Mouse (Mus musculus) MN1 (cell line): Measurements from ENCODE around the gene Jmjd4.

Source experiments
- DNase-seq: peaks from one replicate; pipeline ENCODE4 v3.0.0-alpha.2; 2016; ENCODE audit warnings: low spot score

Gene Jmjd4

GRCm38 (mm10) chr11:59471413-59472325 is 21.8 kb downstream of the Jmjd4 start:
- DNase-seq = peak; percentile 60

- DNase-seq = peak; percentile 95
Observed at GRCm38 (mm10) chr11:59472326-59472677, 22.5 kb downstream of the Jmjd4 start, which contains the start of gene Zfp867. TSS of gene Zfp867 (minus strand) at chr11:59472474.

DNA sequence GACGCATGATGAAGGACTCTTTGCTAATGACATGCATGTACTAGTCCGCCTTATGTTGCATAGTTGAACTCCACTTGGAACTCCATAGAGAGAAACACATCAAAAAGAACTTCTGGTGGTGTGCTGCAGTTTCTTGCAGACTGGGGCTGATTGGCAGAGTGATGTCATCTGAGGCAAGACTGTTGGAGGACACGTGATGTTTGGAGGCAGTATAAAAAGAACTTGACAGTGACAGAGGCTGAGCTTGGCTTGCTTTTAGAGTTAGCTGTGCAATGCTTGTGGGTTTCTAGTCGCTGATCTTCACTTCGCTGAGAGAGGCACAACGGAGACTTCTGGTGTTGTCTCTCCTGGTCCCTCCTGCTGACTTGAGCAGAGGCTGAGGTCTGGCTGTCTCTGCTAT is 27.4 kb downstream of the Jmjd4 start:
- no peak for DNase-seq

- DNase-seq = peak; percentile 85
Observed at GRCm38 (mm10) chr11:59483212-59483611, 33.4 kb downstream of the Jmjd4 start.

DNA sequence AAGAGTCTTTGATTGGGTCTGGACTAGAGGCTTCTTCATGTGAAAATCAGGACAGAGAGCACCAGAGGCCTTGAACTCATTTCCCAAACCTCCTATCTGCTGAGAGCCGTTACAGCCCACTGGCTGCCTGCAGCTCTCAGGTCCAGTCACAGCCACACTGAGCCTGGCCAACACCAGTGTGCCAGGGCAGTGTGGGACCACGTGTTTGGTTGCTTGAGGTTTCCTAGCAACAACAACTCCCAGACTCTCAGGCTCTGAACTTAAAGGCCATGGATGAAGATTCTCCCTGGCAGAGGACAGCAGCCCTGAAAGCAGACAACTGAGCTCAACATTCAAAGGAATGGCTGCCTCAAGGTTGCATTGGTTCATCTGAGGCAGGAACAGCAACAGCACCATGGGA is 35.8 kb downstream of the Jmjd4 start:
- DNase-seq = peak; percentile 44

- DNase-seq = no peak
Observed at GRCm38 (mm10) chr11:59486222-59486621, 36.4 kb downstream of the Jmjd4 start.

DNA sequence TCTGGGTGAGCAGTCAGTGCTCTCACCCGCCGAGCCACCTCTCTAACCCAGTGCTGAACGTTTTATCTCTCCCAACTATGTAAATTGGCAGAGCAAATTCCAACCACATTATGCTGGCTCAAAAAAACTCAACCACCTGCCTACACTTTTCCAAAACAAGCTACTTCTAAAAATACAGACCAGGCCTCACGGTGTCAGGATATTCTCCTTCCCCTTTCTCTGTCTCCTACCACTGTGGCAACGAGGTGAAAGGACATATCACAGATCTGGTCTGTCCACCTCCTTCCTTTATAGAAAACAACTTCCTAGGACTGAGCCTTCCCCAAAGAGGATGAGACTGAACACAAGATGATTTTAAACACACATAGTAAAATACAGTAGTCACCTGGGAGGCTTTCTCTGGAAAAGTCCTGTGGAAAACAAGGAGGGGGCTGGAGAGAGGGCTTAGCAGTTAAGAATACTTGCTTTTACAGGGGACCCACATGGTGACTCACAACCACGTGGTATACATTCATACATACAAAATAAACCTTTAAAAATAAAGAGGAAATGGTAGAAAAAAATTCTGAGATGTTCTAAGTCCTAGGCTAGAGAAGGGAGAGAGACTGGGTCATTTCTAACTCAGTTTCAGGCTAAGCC is 46.9 kb downstream of the Jmjd4 start:
- DNase-seq = no peak

DNA sequence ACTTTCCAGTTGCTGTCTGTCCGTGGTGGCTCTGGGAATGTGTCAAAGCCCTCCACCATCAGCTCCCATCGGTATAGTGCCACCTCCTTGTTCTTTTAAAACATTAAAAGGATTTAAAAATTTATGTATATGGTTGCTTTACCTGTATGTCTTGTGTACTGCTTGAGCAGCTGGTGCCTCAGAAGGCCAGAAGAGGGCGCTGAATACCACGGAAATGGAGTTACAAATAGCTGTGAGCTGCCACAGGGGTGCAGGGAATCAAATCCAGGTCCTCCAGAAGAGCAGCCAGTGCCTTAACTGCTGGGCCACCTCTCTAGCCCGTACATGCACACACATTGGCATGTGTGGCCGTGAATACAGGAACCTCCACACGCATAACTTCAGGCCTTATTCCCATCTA is 47.9 kb downstream of the Jmjd4 start:
- no peak for DNase-seq

DNA sequence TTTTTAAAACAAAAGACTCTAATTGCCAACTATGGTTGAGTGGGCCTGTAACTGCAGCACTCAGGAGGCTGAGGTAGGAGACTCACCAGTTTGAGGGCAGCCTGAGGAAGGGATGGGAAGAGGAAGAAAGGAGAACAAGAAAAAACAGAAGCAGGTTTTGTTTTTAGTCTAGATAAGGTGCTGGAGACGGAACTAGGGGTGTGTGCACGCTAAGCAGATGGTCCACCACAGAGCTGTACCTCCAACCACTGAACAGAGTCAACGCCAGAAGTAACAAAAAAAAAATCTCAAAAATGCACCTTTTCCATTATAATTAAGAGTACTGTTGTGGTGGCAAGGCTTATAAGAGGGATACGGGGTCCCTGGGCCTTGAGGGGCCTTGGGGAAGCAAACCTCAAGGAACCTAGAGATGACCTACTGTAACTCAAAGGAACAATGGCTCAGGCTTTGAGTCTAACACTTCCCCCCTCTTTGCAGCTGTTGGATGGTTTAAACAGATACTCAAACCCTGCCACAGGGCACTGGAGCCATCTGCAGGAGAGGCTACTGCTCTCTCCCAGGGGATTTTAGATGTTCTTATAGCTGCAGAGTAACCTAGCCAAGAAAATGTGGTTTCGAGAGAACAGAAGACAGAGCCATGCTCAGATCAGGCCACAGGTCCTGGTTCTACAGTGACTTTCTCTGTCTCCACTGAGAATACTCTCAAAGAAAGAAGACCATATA is 52.3 kb downstream of the Jmjd4 start:
- peak; percentile 62 for DNase-seq

DNA sequence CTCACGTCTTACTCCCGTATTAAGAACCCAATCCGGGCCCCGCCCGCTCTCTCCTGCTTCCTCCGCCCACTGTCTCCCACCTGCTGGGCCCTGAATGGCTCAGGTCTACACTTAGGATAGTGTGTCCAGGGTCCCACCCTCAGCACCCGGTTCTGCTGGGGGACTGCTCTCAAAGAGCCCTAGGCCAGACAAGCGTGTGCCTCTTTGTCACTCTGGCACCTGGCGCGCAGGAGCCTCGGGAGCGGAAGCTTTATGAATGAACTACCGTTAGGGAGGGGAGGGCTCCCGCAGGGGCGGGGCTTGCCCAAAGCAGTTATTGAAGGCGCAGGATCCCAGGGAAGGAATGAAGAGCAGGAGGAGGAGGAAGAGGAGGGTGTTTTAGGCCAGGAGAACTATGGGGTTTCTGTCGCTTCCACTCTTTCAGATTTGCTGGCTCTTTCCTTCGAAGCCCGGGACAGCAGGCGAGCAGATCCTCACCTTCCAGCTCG is 55.5 kb downstream of the Jmjd4 start:
- DNase-seq = peak; percentile 83

DNA sequence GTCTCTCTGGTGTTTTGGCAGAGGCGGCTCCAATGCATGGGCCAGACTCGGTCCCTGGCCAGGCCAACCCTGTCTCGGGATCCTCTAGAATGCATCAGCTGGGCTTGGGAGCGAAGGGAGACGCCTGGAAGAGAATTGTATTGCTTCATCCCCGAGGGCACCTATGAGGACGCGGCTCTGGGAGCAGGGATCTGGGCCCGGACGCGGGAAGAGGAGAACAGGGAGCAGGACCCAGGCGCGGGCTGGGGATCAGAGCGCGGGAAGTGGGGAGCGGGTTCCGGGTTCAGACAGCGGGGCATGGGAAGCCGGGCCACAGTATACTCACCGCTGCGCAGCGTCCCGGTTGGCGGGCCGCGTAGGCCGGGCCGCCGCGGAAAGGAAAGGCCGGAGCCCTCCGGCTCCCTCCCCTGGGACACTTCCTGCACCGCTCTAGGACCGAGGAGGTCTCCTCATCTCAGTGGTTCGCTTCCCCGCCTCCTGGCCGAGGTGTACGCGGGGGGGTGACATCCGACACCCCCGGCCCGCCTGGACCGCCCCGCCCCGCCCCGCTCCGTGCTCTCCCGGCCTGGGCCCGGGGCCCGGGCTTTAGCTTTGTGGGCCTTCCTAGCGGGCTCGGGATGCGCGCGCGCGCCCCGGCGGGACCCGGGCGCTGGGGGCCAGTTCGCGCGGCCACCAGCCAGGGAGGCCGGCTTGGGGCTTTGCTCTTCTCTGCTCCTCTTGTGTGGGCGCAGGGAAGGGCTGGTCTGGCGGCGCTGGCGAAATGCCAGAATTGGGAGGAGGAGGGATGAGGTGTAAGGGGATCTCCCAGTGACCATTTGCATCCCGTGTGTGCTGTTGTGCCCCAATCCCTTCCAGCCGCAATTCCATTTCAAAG is 56.2 kb downstream of the Jmjd4 start:
- DNase-seq = peak; percentile 96

DNA sequence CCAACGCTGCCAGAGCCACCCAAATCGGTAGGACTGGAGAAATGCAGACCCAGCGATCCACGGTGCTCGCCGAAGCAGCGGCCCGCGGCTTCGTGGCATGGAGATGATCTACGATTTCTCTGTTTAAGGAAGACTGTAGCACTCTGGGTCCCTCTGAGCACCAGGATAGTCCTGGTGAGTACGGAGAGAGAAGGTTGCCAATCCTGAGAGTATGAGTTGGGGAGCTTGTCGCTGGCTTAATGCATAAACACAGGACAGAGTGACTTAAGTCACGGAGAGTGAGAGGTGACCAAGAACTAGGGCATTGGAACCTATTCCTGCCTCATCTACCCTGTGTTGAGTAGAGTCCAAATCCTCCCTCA is 56.8 kb downstream of the Jmjd4 start:
- DNase-seq = no peak
